Mouse (Mus musculus) liver, postnatal 0 days (tissue): ENCODE results near the gene Hist1h3e.
"Not testable (repeated sequence)": the region's sequence is repeated elsewhere in the genome, so short reads cannot be mapped to it uniquely, and the experiment has no call there.

Source experiments
- CTCF ChIP-seq: sonication (generic); IDR thresholded peaks from 2 replicates; pipeline ENCODE4 v1.5.1; 2016; ENCODE audit warnings: antibody characterized with exemption, low read depth
- EP300 ChIP-seq: IDR thresholded peaks from 2 replicates; pipeline ENCODE4 v1.6.1; 2016; ENCODE audit warnings: antibody characterized with exemption, low read depth, mild to moderate bottlenecking

- not testable (repeated sequence) for TF ChIP-seq CTCF
- TF ChIP-seq EP300, result 0 out of 2 replicates have a peak, but pooled peaks have one; percentile 14
These were observed 9.5 kb upstream of the Hist1h3e start for GRCm38 (mm10) chr13:23571504-23572217.
